Mouse (Mus musculus) testis, adult 2 months (tissue): Measurements from ENCODE around the gene Gm5134.

Experiments used
- CTCF ChIP-seq: fragments of 200-500 bp; IDR thresholded peaks from 2 replicates; pipeline ENCODE4 v1.5.1; 2012; ENCODE audit warnings: low read depth, mild to moderate bottlenecking, inconsistent platforms, low read length, moderate library complexity; ENCODE audit not compliant: control insufficient read depth, insufficient read depth, insufficient replicate concordance
- POLR2A ChIP-seq: fragments of 200-500 bp; IDR thresholded peaks from 2 replicates; pipeline ENCODE4 v1.6.1; 2012; ENCODE audit warnings: low read depth, mild to moderate bottlenecking, inconsistent platforms, low read length, moderate library complexity; ENCODE audit not compliant: control insufficient read depth

GRCm38 (mm10) chr10:75948079-75948478 is 6.2 kb upstream of the Gm5134 start:
- no peak for TF ChIP-seq CTCF
- no peak for TF ChIP-seq POLR2A
